Mouse (Mus musculus): ENCODE data around the gene Gm10912.
"Not testable (repeated sequence)": the region's sequence is repeated elsewhere in the genome, so short reads cannot be mapped to it uniquely, and the experiment has no call there.

Gm10912 gene

DNA sequence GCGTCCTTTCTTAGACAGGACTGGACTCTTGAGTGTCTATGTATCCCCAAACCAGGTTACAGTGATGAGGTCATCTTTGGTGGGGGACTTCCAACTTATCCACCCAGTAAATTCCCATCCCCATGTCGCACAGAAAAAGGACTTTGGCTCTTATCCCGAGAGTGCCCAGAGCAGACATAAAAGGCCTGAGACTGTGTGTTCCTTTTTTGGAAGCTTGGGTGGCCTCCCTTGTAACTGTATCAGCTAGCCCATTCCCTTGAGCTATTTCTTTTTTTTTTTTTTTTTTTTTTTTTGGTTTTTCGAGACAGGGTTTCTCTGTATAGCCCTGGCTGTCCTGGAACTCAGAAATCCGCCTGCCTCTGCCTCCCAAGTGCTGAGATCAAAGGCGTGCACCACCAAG, at the start of gene Gm10912:
Gene Gm10912 (plus strand): TSS at position 301 of the 400 bp plus-strand sequence.
- DNase-seq: not testable (repeated sequence)

DNA sequence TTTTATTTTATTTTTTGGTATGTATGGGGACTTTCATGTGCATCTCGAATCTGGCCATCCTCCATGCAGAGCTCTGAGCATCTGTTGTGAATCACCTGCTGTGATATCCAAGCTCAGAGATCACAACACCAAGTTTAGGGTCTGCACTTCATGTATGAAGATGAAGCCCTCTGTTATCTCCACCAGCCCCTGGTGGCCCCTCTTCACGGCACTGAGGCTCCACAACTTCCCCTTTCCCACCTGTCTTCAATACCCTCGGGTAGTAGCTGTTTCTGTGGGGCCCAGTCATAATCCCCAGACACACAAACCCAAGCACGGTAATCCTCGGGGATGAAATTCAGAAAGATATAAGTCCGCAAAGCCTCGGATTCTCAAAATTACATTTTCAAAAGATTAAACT, 42.5 kb upstream of the Gm10912 start:
- no peak for DNase-seq

DNA sequence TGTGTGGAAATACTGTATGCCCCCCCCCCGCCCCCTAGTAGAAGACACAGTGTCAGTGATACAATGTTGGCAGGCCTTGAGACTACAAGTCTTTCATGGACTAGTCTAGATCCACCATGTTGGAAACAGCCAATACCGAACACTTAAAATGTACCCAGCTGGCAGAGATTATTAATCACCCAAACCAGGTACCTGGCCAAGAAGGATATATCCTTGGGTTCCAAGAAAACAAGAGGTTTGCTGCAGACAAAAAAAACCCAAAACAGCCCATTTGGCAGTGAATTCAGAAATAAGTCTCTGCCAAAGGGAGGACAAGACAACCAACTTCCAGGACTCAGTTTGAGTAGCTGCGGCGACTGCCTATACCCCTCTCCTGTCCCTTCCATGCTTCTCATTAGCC, 41.0 kb upstream of the Gm10912 start:
- DNase-seq: no peak

DNA sequence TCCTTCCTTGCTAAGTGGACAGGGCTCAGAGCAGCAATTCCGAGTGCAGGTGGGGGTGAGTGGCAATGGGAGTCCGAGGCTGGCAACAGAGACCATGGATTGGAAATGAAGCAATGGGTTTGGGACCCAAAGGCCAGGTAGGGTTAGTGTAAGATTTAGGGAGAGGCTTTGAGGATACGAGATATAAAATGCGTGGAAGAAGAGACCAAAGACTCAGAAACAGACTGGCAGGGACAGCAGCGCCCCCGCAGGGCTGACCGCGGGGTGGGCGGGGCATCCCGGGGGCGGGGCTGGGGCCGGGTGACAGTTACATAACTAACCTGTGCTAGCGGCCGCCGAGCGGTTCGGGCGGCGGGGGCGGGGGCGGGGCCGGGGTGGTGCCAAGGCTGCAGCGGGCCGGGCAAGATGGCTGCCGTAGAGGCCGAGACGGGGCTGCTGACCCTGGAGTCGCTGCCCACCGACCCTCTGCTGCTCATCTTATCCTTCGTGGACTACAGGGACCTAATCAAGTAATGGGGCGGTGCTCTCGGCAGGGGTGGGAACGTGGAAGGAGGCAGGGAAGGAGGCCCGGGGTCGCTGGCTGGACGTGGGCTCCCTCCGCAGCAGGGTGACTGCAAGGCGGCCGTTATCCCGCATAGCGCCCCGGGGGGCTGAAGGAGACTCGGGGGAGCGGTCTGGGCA, 38.0 kb upstream of the Gm10912 start, which contains the start of gene Fbxo3:
Gene Fbxo3 (plus strand): TSS at position 264 of the 681 bp plus-strand sequence.
- peak; percentile 93 for DNase-seq

DNA sequence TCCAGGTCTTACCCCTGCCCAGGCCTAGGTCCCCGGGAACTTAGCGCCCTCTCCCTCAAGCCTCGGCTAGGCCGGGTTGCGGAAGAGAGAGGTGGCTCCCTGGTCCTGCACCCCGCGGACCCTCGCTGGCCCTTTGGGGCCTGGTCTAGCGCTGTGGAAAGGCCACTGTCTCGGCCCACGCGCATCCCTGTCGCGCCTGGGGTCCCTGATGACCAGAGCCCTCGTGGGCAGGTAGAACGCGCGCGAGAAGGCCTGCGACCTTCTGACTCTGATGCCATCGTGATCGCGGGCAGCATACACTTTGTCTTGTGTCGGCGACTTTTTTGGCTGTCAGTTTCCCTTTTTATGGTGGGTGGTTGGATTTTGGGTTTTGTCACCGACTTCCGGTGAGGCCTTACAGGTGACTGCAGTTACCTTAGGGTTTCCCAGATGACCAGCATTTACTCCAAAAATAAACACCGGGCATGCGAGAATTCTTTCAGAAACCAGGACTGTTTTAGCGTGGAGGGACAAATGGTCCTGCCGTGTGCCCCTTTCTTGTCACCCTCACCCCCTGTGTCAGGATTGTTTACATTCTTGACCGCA, 37.4 kb upstream of the Gm10912 start, which contains the start of gene 4931422A03Rik:
Gene 4931422A03Rik (minus strand): TSS at position 223 of the 585 bp plus-strand sequence.
- no peak for DNase-seq

DNA sequence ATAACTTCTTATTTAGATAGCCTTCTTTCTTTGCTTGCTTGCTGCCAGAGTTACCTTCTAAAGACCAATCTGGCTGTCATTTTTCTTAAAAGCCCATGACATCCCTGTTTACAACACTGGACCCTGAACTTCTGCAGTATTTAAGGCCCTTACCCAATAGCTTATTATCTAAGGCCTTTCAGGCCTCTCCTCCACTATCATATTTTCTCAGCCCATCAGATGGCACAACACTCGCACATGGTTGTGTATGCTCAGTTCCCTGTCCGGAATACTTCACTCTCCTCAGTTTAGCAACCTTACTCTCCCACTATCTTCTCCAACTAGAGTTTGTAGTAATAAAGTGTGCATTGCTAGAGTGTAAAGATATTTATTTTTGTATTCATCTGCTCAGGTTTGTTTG, 36.6 kb upstream of the Gm10912 start:
- DNase-seq: no peak

DNA sequence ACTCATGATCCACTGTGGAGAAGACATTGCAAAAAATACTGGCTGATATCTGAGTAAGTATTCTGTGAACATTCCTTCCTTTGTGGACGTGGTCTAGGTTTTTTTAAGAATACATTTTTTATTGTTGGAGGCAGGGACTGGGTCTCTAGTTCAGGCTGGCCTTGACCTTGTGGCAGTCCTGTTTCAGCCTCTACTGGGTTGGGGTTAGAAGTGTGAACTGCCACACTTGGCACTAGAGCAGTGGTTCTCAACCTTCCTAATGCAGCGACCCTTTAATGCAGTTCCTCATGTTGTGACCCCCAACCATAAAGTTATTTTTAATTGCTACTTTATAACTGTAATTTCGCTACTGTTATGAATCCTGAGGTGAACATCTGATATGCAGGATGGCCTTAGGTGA, 35.2 kb upstream of the Gm10912 start:
- DNase-seq: no peak

DNA sequence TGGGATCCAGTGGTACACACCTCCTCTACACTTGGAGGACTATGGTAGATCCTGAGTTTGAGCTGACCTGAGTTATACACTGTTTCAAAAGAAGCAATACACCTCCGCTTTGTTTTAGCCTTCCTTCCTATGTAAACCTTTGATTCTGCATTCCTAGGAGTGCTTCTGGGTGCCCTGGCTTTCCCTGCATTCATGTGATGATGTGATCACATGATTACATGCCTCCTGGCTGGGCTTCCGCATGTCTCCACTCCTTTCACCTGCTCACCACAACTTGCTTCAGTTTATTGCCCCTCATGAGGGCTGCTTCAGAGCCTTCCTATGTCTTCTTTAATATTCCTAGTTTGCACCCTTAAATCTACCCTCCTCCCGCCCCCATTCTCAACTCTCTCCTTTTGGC, 33.6 kb upstream of the Gm10912 start:
- DNase-seq: no peak

DNA sequence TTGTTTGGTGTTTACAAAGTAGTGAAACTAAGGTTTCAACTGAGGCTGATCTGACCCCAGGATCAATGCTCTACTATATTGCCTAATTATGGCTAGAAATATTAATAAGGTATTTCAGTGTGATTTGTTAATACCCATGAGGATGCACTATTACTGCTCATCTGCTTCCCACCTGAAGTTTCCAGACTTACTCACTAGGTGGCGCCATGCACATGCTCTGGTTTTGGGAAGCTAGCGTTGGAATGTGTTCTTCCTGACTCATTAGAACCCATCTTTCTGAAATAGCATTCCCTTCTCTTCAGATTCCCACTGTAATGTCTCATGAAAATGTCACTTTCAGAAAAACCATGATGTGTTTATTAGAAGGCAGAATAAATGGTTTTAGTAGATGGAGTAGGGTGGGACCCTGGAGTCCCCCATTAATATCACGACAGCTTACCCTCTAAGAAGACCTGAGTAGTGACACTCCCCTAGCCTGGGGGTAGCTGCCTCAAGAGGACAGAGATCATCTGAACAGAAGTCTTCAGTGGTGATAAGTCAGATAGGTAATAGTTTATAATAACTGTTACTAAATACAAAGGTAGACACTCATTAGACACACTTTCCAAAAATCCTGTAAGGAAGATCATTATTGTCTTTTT, 30.7 kb upstream of the Gm10912 start:
- DNase-seq: peak; percentile 56

DNA sequence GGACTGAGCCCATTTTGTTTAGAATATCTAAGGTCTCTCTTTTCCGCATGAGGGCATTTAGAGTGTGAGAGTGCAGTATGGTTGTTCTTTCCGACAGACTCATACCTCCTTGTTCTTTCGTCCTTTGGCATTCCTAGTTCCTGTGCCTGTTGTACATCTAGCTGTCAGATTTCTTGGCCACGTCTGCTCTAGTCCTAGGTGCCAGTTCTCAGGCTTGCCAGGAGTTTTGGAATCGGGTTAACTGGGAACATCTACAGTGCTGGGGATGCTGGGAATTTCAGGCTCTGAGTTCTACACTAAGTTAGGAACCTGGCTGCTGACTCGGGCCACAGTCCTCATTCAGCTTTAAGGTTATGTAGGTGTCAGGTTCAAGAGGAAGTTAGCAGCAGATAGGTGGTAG, 30.0 kb upstream of the Gm10912 start:
- DNase-seq: no peak

DNA sequence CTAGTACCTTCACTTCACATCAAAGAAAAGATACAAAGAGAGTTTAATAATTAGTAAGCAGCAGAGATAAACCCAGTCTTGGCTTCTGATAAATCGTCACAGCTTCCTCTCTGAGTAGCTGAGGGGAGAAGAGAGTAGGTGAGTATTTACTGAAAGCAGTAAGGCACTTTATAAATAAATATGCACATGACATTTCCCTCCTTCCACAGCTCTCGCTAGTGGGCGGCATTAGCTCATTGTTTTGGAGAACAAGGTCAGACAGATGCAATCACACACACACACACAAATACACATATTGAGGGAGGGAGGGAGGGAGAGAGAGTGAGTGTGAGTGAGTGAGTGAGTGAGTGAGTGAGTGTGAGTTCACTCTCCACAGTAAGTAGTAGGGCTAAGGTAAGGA, 29.3 kb upstream of the Gm10912 start:
- no peak for DNase-seq

DNA sequence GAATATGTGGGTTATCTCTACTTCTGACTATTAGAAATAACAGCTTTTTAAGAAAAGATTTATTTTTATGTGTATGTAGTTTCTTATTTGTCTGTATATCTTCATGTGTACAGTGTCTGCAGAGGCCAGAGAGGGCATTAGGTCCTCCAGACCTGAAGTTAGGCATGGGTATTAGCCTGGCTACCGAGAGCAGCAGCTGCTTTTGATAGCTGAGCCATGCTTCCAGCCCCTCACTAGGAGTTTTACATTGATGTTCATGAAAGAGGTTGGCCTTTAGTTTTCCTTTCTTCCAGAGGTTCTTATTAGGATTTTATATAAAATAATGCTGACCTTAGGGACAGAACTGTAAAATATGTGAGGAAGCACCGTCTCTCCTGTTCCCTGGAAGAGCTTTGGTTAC, 27.4 kb upstream of the Gm10912 start:
- DNase-seq: no peak

DNA sequence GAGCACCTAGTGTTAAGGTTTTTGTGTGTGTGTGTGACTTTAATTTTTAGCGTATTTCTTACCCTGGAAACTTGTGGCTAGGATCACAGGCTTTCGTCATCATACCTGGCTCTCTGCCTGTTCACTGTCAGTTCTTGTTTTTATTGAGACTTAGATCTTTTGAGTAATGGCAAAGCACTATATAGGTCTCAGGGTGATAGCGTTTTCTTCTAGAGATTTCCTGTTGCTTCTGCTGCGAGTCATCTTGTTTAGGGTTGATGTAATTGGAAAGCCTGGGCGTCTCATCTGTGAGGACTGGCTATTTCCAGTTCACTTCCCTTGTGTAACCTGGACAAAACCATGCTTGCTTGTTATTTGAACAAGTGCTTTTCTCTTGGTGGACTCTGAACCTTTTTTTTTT, 24.0 kb upstream of the Gm10912 start:
- no peak for DNase-seq

DNA sequence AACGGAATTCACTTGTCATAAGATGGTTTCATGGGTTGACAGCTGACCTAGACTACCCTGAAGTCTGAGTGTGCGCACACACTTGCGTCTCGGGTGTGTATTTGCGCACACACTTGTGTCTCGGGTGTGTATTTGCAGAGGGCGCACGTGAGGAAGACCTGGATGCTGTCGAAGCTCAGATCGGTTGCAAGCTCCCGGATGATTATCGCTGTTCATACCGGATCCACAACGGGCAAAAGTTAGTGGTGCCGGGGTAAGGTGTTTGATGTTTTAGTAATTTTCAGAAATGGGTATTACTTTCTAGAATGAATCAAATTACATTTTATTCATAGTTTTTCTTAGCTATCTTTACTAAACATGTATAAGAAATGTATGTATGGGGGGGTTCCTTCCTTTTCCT, 22.9 kb upstream of the Gm10912 start:
- no peak for DNase-seq

DNA sequence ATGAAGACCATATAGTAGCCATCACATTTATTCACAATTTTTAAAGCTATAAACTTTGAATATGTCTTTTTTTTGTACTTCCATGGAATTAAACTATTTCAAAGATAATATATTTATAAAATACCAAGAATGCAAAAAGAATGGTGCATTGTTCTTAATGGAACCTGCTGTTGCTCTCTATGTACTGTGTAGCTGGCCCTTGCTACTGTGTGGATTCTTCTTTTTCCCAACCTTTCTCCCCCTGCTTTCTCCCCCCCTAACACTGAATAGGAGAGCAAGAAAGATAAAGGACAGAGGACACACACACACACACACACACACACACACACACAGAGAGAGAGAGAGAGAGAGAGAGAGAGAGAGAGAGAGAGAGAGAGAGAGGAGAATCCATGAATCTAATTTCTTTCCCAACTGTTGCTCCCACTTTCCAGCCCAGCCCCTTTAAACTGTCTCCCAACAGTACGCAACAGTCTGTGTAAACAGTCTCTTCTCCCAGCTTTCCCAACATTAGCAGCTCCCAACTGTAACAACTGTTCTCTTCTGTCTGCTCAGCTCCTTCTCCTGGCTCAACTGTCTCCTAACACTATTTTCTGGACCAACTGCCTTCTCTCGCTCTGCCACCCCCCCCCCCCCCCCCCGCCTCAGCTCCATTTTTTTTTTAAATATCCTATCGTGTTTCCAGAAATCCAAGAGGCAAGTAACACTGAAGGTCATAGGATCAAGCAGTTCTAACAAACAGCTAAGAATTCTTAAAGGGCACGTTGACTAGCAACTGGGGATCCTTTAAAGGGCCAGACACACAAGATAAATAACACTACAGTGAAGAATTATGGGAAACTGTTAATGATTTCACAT, 21.8 kb upstream of the Gm10912 start:
- no peak for DNase-seq

DNA sequence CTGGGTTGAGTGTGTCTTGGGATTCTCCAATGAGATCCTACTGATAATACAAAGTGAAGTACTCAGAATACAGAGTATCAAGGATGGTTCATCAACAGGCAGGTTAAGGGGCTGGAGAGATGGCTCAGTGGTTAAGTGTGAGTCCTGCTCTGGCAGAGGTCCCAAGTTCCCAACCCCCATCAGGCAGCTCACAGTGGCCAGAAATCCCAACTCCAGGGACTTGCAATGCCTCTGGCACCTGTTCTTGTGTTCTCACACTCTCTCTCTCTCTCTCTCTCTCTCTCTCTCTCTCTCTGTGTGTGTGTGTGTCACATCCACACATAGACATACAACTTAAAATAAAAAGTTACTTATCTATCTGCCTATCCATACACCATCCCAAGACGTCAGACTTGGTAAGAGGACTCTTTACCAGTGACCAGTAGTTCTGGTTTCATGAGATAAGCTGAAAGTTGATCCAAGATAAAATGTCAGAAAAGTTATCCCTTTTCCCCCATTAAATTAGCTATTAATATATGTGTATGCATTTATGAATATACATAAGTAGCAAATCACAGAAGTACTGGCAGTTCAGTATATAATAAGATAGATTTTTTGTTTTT, 21.0 kb upstream of the Gm10912 start:
- no peak for DNase-seq

DNA sequence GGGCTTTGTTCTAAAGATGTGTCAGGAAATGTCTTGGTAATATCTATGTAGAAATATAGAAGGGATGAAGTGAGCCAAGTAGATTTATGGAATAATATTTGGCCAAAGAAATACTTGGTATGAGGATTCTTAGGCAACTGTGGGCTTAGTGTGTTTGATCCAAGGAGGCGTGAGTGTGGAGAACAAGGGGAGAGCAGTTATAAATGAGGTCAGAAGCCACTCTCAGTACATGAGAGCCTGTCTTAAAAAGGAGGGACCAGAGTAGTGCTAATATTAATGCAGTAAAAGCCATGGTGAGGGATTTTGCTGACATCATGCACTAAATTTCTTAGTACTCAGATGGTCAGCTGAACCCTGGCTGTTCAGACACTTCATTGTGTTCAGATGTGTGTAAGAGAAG, 7.2 kb upstream of the Gm10912 start:
- no peak for DNase-seq

DNA sequence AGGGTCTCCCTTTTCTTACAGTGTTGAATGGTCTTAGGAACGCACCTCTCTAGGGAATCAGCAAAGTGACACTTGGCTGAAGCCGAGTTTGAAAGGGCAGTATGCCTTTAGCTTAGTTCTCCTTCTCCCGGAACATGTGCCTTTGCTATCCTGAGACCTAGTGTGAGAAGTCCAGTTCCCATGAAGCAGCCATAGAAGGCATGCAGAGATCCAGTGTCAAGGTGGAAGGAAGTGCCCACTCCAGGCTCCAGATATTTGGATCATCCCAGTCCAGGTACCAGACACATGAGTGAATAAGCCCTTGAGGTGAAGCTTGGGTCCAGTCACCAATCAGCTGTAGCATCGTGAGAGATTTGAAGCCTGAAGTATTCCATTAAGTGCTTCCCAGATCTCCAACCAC, 6.7 kb upstream of the Gm10912 start:
- no peak for DNase-seq

DNA sequence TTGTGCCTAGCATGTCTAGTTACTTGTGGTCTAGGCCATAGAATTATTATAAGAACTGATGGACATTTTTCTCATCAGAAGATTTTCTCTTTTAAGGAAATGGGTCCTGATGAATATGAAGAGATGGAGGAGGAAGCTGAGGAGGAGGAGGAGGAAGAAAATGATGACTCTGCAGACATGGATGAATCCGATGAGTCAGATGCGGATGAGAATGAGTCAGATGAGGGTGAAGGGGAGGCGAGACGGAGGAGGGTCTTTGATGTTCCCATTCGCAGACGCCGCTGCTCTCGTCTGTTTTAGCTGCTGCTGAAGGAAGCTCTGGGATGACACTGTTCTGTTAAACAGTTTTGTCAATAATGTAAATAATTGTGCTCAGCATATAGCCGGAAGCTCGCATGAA, 5.8 kb upstream of the Gm10912 start:
- no peak for DNase-seq

DNA sequence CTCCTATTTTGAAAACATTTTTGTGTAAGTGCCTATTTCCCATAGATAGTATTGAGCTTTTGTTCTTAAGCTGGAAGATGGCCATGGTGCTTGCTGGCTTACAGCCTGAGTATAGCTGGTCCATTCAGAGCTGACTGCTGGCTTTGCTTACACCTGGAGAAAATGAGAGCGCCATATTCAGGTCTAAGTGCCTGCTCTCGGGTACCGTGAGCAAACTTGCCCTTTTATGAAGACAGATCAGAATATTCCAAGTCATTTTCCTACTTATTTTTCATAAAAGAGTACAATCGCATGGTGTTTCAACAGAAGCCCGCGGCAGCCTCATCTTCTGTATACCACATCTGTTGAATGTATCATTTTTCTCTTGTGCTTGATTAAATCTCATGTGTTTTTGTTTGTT, 4.6 kb upstream of the Gm10912 start:
- DNase-seq: no peak

DNA sequence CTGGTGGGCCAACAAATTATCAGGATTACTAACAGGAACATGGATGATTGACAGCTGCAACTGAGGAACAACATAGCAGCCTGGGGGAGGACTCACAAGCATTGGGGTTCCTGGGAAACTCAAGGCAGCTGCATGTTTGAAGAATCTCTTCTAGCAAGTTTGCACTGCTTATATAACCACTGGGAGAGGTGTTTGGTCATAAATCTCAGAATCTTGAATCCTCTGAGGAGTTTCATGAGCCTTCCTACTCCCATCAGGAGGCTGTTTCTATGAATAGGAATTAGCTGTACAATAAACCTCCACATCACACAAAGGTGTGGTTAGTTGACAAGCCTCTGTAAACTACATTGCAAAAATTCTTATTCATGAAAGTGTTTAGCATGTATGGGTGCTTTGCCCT, 3.0 kb upstream of the Gm10912 start:
- DNase-seq: no peak

DNA sequence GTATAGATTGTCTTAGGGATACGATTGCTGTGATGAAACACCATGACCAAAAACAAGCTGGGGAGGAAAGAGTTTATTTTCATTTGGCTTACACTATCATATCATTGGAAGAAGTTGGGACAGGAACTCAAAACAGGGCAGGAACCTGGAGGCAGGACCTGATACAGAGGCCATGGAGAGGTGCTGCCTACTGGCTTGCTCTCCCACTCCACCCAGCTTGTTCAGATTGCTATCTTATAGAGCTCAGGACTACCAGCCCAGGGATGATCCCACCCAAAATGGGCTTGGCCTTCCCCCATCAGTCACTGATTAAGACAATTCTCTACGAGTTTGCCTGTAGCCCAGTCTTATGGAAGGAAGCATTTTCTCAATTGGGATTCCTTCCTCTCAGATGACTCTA, 1.5 kb upstream of the Gm10912 start:
- DNase-seq: no peak

DNA sequence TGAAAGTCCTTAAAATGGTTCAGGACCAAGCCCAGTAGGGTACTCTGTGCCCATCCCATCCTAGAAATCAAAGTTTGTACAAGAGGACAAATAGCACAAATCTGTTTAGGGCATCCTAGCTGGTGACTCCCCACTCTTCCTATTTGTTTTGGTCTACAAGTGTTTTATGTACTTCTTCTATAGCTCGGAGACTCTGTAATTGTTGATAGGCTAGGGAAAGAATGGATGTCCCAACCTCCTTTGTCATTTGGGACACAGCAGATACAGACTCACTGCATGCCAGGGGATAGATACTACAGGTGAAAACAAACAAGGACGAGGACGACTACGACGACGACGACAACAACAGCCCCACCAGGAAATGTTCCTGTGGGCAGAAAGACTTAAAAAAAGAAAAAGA, 2.8 kb downstream of the Gm10912 start, which contains the start of gene Gm10799:
Gene Gm10799 (minus strand): TSS at position 101 of the 400 bp plus-strand sequence.
- DNase-seq: not testable (repeated sequence)
